20 mouse cellular contexts compared by ENCODE assay signal in the genomic region with DNA sequence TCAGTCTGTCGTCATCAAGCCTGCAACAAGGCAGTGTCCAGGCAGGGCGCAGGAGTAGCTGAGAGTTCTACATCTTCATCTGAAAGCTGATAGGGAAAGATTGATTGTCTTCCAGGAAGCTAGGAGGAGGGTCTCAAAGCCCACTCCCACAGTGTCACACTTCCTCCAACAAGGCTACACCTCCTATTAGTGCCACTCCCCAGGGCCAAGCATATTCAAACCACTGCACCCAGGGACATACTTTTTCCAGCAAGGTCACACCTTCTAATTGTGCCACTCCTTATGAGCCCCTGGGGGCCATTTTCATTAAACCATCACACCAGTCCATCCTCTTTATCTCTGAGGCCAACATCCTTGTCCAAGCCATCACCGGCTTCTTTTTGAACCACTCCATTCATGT. TPM values are rescaled to one million over a fixed set of nuclear protein-coding genes. Genes with fewer than 3 reads are reported as not detected.
DNase-seq lines count a peak whose midpoint lies in the region; TF ChIP-seq lines count a peak whose summit lies in the region.
"Had no signal": no experiment of that assay in that cellular context is flagged by ENCODE, and none has a peak within 500 bp of the region (broad histone marks: within the 10 kb centered on the region; RNA-seq: fewer than 3 reads in every experiment).

No protein-coding gene starts in this region.

- no peak for TF ChIP-seq CTCF in kidney, adult 2 months (conservative IDR thresholded peaks at IDR 0.05; ENCODE audit: insufficient read depth, insufficient read length, low read depth, low read length)

- no peaks in the 10 kb centered on the region for H3K36me3 ChIP-seq in kidney, adult 2 months (ENCODE audit: control insufficient read depth, insufficient read depth, low read length)
- H3K36me3 ChIP-seq: embryonic facial prominence, embryonic 10.5 days; embryonic facial prominence, embryonic 12.5 days; forebrain, embryonic 15.5 days; G1E had no signal

- H3K4me3 ChIP-seq in kidney, adult 2 months (ENCODE audit: insufficient read depth, low read depth, low read length) = no peak overlapping the region
- H3K4me3 ChIP-seq: embryonic facial prominence, embryonic 10.5 days; embryonic facial prominence, embryonic 12.5 days; forebrain, embryonic 13.5 days; forebrain, embryonic 15.5 days had no signal

- H3K27me3 ChIP-seq in kidney, adult 2 months (replicated peaks; ENCODE audit: control insufficient read depth, insufficient read depth, low read length) = no peaks in the 10 kb centered on the region
- H3K27me3 ChIP-seq: embryonic facial prominence, embryonic 12.5 days; forebrain, embryonic 13.5 days; forebrain, embryonic 15.5 days; Patski had no signal

- no peak for TF ChIP-seq POLR2A in kidney, adult 2 months (IDR thresholded peaks at IDR 0.05; ENCODE audit: low read depth, low read length)

- no peaks in the 10 kb centered on the region for H3K4me1 ChIP-seq in kidney, adult 2 months (ENCODE audit: control insufficient read depth, insufficient read depth, low read length)
- H3K4me1 ChIP-seq: forebrain, embryonic 15.5 days had no signal

- H3K27ac ChIP-seq in kidney, adult 2 months (ENCODE audit: insufficient read depth, low read depth, low read length) = no peak overlapping the region
- H3K27ac ChIP-seq: embryonic facial prominence, embryonic 10.5 days; embryonic facial prominence, embryonic 12.5 days; forebrain, embryonic 13.5 days; forebrain, embryonic 15.5 days had no signal

- DNase-seq in ES-CJ7 (ENCODE audit: low read depth, low spot score) (peak; percentile 59), R1 (ENCODE audit: low read depth, low spot score) (peak; percentile 55)
- no peak for DNase-seq in heart, adult 18-20 months
- DNase-seq in kidney, adult 2 months = no peak
- DNase-seq in left cerebral cortex, adult 18-20 months (ENCODE audit: low spot score in 2 of 2) = no peak
- DNase-seq: adrenal gland, adult 8-10 months; adrenal gland, postnatal 14 days; adrenal gland, postnatal 36 days; cerebellum, adult 11-12 months; cerebellum, adult 2 months; cerebellum, adult 9-10 months; cerebellum, postnatal 10 days; cerebellum, postnatal 25 days; forebrain, postnatal 0 days had no signal

- 92% methylated on average over 3 of the region's 3 CpGs for whole genome bisulfite sequencing in kidney, adult 2 months

RNA-seq across cellular contexts. Expression of gene Pole4, which starts 8.4 kb away (rescaled TPM):
- 10 to 100 TPM; 20.2 to 20.3 TPM for total RNA-seq in heart, adult 18-20 months (2021)
- 14.0 and 14.6 TPM in 2 replicates for polyA plus RNA-seq in kidney, adult 2 months (2012; rRNA removed)
- 10 to 100 TPM; 34.5 to 36.1 TPM for total RNA-seq in left cerebral cortex, adult 18-20 months (2021)

Comparison
In these comparisons a context has a peak if more than half of its experiments do, and no peak if none do; other contexts are left out.
1. DNase-seq: peak in ES-CJ7 (single experiment) and R1 (single experiment); none in heart, adult 18-20 months (0 of 2), kidney, adult 2 months (single experiment) and left cerebral cortex, adult 18-20 months (0 of 2).